Mouse (Mus musculus): ENCODE measurements around the gene Psme2. TPM values are rescaled to one million over a fixed set of nuclear protein-coding genes. Genes with fewer than 3 reads are reported as not detected.

Gene Psme2
- polyA plus RNA-seq, 1 experiment from 2014 or later: 222 TPM

DNA sequence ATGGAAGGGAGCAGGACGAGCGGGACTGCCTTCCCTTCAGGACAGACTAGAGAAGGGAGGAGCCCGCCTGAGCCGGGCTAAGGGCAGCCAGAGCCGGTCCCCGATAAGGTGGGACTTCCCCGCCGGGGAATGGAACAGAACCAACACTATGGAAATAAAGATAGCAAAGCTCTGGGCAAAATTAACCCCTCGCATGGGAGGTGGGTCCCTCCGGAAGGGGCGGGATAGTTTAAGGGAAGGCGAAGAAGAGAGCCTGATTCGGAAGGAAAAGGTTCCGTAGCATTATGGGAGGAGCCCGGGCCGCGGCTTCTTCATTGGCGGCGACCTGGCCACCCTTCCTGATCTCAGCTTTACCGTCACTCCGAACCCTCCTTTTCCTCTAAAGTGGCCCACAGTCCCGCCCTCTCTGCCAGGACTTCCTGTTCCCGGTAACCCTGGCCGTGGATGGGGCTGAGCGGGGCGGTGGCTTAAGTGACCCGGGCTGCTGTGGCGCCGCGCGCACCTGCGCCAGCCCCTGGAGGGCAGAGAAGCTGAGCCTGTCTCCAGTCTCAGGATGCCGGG lies 498 bp upstream of the Psme2 start, which contains the start of gene Rnf31:
Gene Rnf31, plus strand, starts transcription at position 378 of the 561 bp plus-strand sequence.
- 0% methylated on average over 33 of the region's 33 CpGs for WGBS (ENCODE audit: insufficient replicate concordance)
- Histone ChIP-seq H3K27me3 (ENCODE audit: insufficient read depth, low read length) (no peaks in the 10 kb centered on the region), H3K36me3 (replicated peaks; ENCODE audit: insufficient read depth, low read length) (peaks cover 34% of the 10 kb centered on the region), H3K4me1 (ENCODE audit: insufficient read depth) (peaks cover 23% of the 10 kb centered on the region), H3K4me2 (ENCODE audit: low read depth, low read length) (peak within 1 kb of the TSS; percentile 92), H3K27ac (ENCODE audit: low read depth) (peak within 1 kb of the TSS; percentile 97), H3K4me3 (ENCODE audit: low read depth, low read length) (peak within 1 kb of the TSS; percentile 97), H3K9me3 (ENCODE audit: low read length) (no peaks in the 10 kb centered on the region), H3K9ac (replicated peaks) (peak within 1 kb of the TSS; percentile 94)
- ATAC-seq: peak; percentile 89
- no peak for TF ChIP-seq CTCF (IDR thresholded peaks at IDR 0.05; ENCODE audit: low read depth)
- peak; percentile 71; the same call in 1 of the 2 replicates for TF ChIP-seq EP300 (IDR thresholded peaks at IDR 0.05; ENCODE audit: low read depth)
- DNase-seq: peak; percentile 96

GRCm38 (mm10) chr14:55589771-55590448 lies 1.0 kb downstream of the Psme2 start:
- no peaks in the 10 kb centered on the region for H3K9me3 ChIP-seq (ENCODE audit: low read length)
- H3K4me3 ChIP-seq (ENCODE audit: low read depth, low read length): peak overlapping the region; percentile 97
- WGBS (ENCODE audit: insufficient replicate concordance): 66% methylated on average over 11 of the region's 11 CpGs
- H3K4me1 ChIP-seq (ENCODE audit: insufficient read depth): peaks cover 35% of the 10 kb centered on the region
- peaks cover 19% of the 10 kb centered on the region for H3K36me3 ChIP-seq (replicated peaks; ENCODE audit: insufficient read depth, low read length)
- peak overlapping the region; percentile 97 for H3K27ac ChIP-seq (ENCODE audit: low read depth)
- no peaks in the 10 kb centered on the region for H3K27me3 ChIP-seq (ENCODE audit: insufficient read depth, low read length)
- TF ChIP-seq CTCF (IDR thresholded peaks at IDR 0.05; ENCODE audit: low read depth) (no peak), EP300 (IDR thresholded peaks at IDR 0.05; ENCODE audit: low read depth) (no peak)
- H3K9ac ChIP-seq (replicated peaks): peak overlapping the region; percentile 94
- no peak for ATAC-seq
- H3K4me2 ChIP-seq (ENCODE audit: low read depth, low read length): peak overlapping the region; percentile 92
- no peak for DNase-seq

GRCm38 (mm10) chr14:55589271-55589670 lies 1.6 kb downstream of the Psme2 start:
- H3K27ac ChIP-seq (ENCODE audit: low read depth): no peak overlapping the region
- H3K9ac ChIP-seq (replicated peaks): no peak overlapping the region
- no peak for ATAC-seq
- DNase-seq: no peak
- WGBS (ENCODE audit: insufficient replicate concordance): 89% methylated on average over 5 of the region's 5 CpGs
- 0 out of 2 replicates have a peak overlapping the region, but pooled peaks have one; percentile 97 for H3K4me3 ChIP-seq (ENCODE audit: low read depth, low read length)
- H3K27me3 ChIP-seq (ENCODE audit: insufficient read depth, low read length): no peaks in the 10 kb centered on the region
- peaks cover 12% of the 10 kb centered on the region for H3K36me3 ChIP-seq (replicated peaks; ENCODE audit: insufficient read depth, low read length)
- no peaks in the 10 kb centered on the region for H3K9me3 ChIP-seq (ENCODE audit: low read length)
- TF ChIP-seq CTCF (IDR thresholded peaks at IDR 0.05; ENCODE audit: low read depth) (no peak), EP300 (IDR thresholded peaks at IDR 0.05; ENCODE audit: low read depth) (no peak)
- H3K4me2 ChIP-seq (ENCODE audit: low read depth, low read length): 0 out of 2 replicates have a peak overlapping the region, but pooled peaks have one; percentile 92
- H3K4me1 ChIP-seq (ENCODE audit: insufficient read depth): peaks cover 40% of the 10 kb centered on the region

DNA sequence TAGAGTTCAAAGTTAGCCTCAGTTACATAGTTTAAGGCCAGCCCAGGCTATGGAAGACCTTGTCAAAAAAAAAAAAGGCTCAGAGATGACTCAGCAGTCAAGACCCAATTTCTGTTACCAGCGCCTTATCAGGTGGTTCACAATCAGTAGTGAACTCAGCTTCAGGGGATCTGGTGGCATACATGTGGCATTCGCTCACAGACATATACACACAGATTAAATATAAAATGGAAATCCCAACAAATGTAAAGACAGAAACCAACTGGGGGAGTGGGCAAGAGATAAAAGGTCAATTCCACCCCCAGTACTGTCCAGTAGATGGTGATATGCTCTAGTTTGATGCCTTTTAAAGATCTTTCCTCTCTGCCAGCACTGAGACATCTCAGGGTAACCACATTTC lies 4.8 kb downstream of the Psme2 start:
- ATAC-seq: no peak
- no peaks in the 10 kb centered on the region for H3K9me3 ChIP-seq (ENCODE audit: low read length)
- H3K27me3 ChIP-seq (ENCODE audit: insufficient read depth, low read length): no peaks in the 10 kb centered on the region
- peak overlapping the region; percentile 97 for H3K4me2 ChIP-seq (ENCODE audit: low read depth, low read length)
- H3K4me3 ChIP-seq (ENCODE audit: low read depth, low read length): peak overlapping the region; percentile 81; the same call in 1 of the 2 replicates
- peaks cover 22% of the 10 kb centered on the region for H3K36me3 ChIP-seq (replicated peaks; ENCODE audit: insufficient read depth, low read length)
- peak overlapping the region; percentile 85 for H3K9ac ChIP-seq (replicated peaks)
- 60% methylated on average over 2 of the region's 2 CpGs for WGBS (ENCODE audit: insufficient replicate concordance)
- DNase-seq: no peak
- peaks cover 35% of the 10 kb centered on the region for H3K4me1 ChIP-seq (ENCODE audit: insufficient read depth)
- peak overlapping the region; percentile 94 for H3K27ac ChIP-seq (ENCODE audit: low read depth)
- TF ChIP-seq CTCF (IDR thresholded peaks at IDR 0.05; ENCODE audit: low read depth) (peak; percentile 27), EP300 (IDR thresholded peaks at IDR 0.05; ENCODE audit: low read depth) (peak; percentile 81)

- no peaks in the 10 kb centered on the region for H3K9me3 ChIP-seq (ENCODE audit: low read length)
- H3K9ac ChIP-seq (replicated peaks): peak overlapping the region; percentile 85
- H3K4me1 ChIP-seq (ENCODE audit: insufficient read depth): peaks cover 35% of the 10 kb centered on the region
- H3K27me3 ChIP-seq (ENCODE audit: insufficient read depth, low read length): no peaks in the 10 kb centered on the region
- H3K27ac ChIP-seq (ENCODE audit: low read depth): peak overlapping the region; percentile 94
- H3K4me2 ChIP-seq (ENCODE audit: low read depth, low read length): peak overlapping the region; percentile 97
- ATAC-seq: peak; percentile 62
- TF ChIP-seq CTCF (IDR thresholded peaks at IDR 0.05; ENCODE audit: low read depth): no peak
- TF ChIP-seq EP300 (IDR thresholded peaks at IDR 0.05; ENCODE audit: low read depth): no peak
- peaks cover 28% of the 10 kb centered on the region for H3K36me3 ChIP-seq (replicated peaks; ENCODE audit: insufficient read depth, low read length)
- WGBS (ENCODE audit: insufficient replicate concordance): 29% methylated on average over 6 of the region's 6 CpGs
- peak; percentile 45 for DNase-seq
- H3K4me3 ChIP-seq (ENCODE audit: low read depth, low read length): peak overlapping the region; percentile 81
Observed at GRCm38 (mm10) chr14:55585566-55585960, 5.3 kb downstream of the Psme2 start.

Measured in liver, postnatal 0 days (tissue).